Mouse (Mus musculus): ENCODE results near the gene Tnik. TPM values are rescaled to one million over a fixed set of nuclear protein-coding genes. Genes with fewer than 3 reads are reported as not detected.

The Tnik gene
- polyA plus RNA-seq, 1 experiment = 0.83 TPM

DNA sequence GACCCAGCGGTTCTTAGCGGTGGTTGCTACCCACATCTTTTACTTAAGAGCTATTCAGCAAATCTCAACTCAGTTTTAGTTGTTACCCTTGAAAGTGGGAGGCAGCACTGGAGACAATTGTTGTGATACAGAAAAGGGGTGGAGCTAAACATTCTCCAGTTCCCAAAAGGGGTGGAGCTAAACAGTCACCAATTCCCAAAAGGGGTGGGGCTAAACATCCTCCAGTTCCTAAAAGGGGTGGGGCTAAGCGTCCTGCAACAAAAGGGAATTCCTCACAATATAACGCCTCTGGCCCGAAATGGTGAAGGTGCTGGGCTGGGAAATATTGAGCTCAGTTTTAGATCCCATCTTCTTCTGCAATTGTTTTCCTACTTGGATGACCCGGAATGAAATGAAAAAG, 363.8 kb downstream of the Tnik start:
- Histone ChIP-seq H3K4me1 (ENCODE audit: control insufficient read depth, insufficient read depth, low read length) (no peaks in the 10 kb centered on the region), H3K27ac (ENCODE audit: insufficient read depth, low read depth, low read length) (no peak overlapping the region), H3K36me3 (ENCODE audit: control insufficient read depth, insufficient read depth, low read length) (no peaks in the 10 kb centered on the region), H3K27me3 (replicated peaks; ENCODE audit: control insufficient read depth, insufficient read depth, low read length) (no peaks in the 10 kb centered on the region), H3K4me3 (ENCODE audit: insufficient read depth, low read depth, low read length) (no peak overlapping the region)
- WGBS = 98% methylated on average over 6 of the region's 6 CpGs
- TF ChIP-seq POLR2A (IDR thresholded peaks at IDR 0.05; ENCODE audit: low read depth, low read length) (no peak), CTCF (conservative IDR thresholded peaks at IDR 0.05; ENCODE audit: insufficient read depth, insufficient read length, low read depth, low read length) (no peak)
- no peak for DNase-seq

DNA sequence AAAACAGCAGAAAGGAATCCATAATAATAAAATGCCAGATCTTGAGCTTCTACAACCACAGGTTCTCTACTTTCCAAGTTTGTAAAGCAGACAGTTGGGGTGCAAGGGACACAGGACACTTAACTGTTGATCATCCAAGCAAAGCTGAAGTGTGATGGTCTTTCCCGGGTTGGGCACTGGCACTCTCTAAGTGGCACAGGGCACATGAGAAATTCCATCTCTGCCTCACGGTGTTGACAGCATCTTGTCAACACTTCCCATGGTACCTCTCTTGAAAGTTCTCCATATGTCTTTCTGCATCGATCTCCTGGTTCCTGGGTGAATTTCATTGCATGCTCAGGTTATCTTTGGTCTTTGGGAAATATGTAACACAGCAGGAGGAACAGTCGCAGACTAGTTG, 373.8 kb downstream of the Tnik start:
- no peak for TF ChIP-seq POLR2A (IDR thresholded peaks at IDR 0.05; ENCODE audit: low read depth, low read length)
- TF ChIP-seq CTCF (conservative IDR thresholded peaks at IDR 0.05; ENCODE audit: insufficient read depth, insufficient read length, low read depth, low read length) = no peak
- H3K27me3 ChIP-seq (replicated peaks; ENCODE audit: control insufficient read depth, insufficient read depth, low read length) = no peaks in the 10 kb centered on the region
- no peaks in the 10 kb centered on the region for H3K36me3 ChIP-seq (ENCODE audit: control insufficient read depth, insufficient read depth, low read length)
- H3K4me3 ChIP-seq (ENCODE audit: insufficient read depth, low read depth, low read length) = no peak overlapping the region
- H3K4me1 ChIP-seq (ENCODE audit: control insufficient read depth, insufficient read depth, low read length) = no peaks in the 10 kb centered on the region
- no peak overlapping the region for H3K27ac ChIP-seq (ENCODE audit: insufficient read depth, low read depth, low read length)
- no peak for DNase-seq
- 89% methylated on average over 4 of the region's 4 CpGs for WGBS

DNA sequence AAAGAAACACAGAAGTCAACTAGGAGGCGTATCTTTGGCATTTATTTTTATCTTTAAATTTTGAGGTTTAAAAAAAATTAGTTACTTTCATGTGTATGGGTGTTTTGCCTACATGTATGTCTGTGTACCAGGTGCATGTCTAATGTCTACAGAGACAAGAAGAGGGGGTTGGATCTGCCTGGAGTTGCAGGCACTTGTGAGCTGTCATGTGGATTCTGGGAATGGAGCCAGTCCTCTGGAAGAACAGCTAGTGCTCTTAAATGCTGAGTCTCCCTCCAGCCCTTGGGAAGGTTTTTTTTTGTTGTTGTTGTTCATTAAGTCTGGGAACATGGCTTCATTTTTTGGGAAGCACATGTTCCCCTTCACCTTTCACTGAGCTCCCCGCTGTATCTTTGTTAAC, 375.9 kb downstream of the Tnik start:
- DNase-seq = peak; percentile 24
- no peak overlapping the region for H3K27ac ChIP-seq (ENCODE audit: insufficient read depth, low read depth, low read length)
- TF ChIP-seq POLR2A (IDR thresholded peaks at IDR 0.05; ENCODE audit: low read depth, low read length) (no peak), CTCF (conservative IDR thresholded peaks at IDR 0.05; ENCODE audit: insufficient read depth, insufficient read length, low read depth, low read length) (no peak)

DNA sequence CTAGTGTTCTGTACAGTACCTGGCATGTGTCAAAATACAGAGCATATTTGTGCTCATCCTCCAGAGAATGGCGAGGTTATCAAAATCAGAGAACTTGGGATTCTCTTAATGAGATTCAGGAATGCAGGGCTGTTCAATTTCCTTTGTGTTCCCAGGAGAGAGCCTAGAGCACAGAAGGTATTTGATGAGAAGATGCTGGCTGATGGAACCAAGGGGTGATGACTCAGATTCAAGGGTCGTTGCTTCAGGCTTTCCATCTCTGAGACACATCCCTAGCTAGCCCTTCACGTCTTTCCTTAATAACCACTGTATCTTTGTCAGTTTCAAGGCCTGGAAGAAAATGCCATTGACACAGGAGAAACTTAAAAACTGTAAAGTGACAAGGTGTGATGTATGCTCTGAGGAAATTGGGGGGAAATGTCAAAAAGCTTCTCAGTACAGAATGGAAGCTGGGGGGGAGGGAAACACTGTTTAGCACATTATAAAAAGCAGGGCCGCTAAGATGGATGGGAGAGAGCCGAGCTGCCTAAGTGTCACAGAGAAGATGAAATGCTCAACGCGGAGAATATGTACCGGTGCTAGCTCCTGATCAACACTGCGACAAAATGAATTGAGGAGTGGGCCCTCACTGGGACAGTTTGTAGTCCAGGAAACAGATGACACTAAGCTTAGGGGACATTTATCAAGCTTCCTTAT, 380.4 kb downstream of the Tnik start:
- no peak overlapping the region for H3K4me3 ChIP-seq (ENCODE audit: insufficient read depth, low read depth, low read length)
- WGBS = 61% methylated on average over 9 of the region's 9 CpGs

More for the DNA sequence above, 375.9 kb downstream of the Tnik start:
- Histone ChIP-seq H3K4me1 (ENCODE audit: control insufficient read depth, insufficient read depth, low read length) (no peaks in the 10 kb centered on the region), H3K36me3 (ENCODE audit: control insufficient read depth, insufficient read depth, low read length) (no peaks in the 10 kb centered on the region), H3K4me3 (ENCODE audit: insufficient read depth, low read depth, low read length) (no peak overlapping the region), H3K27me3 (replicated peaks; ENCODE audit: control insufficient read depth, insufficient read depth, low read length) (no peaks in the 10 kb centered on the region)
- 81% methylated on average over 2 of the region's 2 CpGs for WGBS

DNA sequence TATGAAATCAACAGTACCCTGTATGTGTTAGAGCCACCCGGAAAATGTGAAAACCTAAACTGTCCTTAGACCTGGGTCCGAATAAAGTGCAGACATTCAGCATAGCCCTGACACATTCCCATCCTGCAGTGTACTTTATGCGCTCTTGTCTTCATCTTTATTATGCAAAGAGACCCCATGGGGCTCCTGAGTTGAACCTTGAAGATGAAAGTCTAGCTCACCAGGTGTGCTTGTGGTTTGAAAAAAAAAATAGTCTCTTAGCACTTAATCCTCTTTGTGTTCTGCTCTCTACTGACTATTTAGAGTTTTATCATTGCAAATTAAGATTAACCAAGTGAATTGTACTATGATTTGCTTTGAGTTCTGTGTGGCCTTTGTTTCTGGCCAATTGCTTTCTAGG, 389.6 kb downstream of the Tnik start:
- no peak for DNase-seq
- Histone ChIP-seq H3K36me3 (ENCODE audit: control insufficient read depth, insufficient read depth, low read length) (no peaks in the 10 kb centered on the region), H3K4me3 (ENCODE audit: insufficient read depth, low read depth, low read length) (no peak overlapping the region), H3K4me1 (ENCODE audit: control insufficient read depth, insufficient read depth, low read length) (no peaks in the 10 kb centered on the region), H3K27me3 (replicated peaks; ENCODE audit: control insufficient read depth, insufficient read depth, low read length) (no peaks in the 10 kb centered on the region), H3K27ac (ENCODE audit: insufficient read depth, low read depth, low read length) (no peak overlapping the region)
- TF ChIP-seq CTCF (conservative IDR thresholded peaks at IDR 0.05; ENCODE audit: insufficient read depth, insufficient read length, low read depth, low read length) = no peak
- TF ChIP-seq POLR2A (IDR thresholded peaks at IDR 0.05; ENCODE audit: low read depth, low read length) = no peak
- WGBS = 87% methylated on average over 3 of the region's 3 CpGs

More for the DNA sequence above, 380.4 kb downstream of the Tnik start:
- Histone ChIP-seq H3K27me3 (replicated peaks; ENCODE audit: control insufficient read depth, insufficient read depth, low read length) (no peaks in the 10 kb centered on the region), H3K27ac (ENCODE audit: insufficient read depth, low read depth, low read length) (no peak overlapping the region), H3K4me1 (ENCODE audit: control insufficient read depth, insufficient read depth, low read length) (no peaks in the 10 kb centered on the region), H3K36me3 (ENCODE audit: control insufficient read depth, insufficient read depth, low read length) (no peaks in the 10 kb centered on the region)
- no peak for DNase-seq
- TF ChIP-seq CTCF (conservative IDR thresholded peaks at IDR 0.05; ENCODE audit: insufficient read depth, insufficient read length, low read depth, low read length) (no peak), POLR2A (IDR thresholded peaks at IDR 0.05; ENCODE audit: low read depth, low read length) (no peak)

DNA sequence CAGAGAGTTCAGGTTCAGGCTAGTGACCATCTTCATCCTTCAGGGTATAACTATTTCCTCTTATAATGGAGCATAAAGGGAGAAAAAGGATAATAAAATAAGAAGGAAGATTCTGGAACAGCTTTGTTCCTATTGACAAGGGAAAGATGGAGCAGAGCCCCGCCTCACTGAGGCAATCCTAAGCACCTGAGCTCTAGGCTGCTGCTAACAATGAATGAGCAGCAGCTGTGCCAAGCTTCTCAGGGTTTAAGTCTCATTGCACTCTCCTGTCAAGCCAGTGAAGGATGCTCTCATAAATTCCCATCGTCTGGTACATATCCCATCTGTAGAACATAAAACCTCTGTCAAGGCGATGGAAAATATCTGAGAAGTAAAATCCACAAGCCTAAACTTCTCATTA, 390.0 kb downstream of the Tnik start:
- DNase-seq = no peak
- H3K4me1 ChIP-seq (ENCODE audit: control insufficient read depth, insufficient read depth, low read length) = no peaks in the 10 kb centered on the region
- no peaks in the 10 kb centered on the region for H3K27me3 ChIP-seq (replicated peaks; ENCODE audit: control insufficient read depth, insufficient read depth, low read length)
- no peak overlapping the region for H3K4me3 ChIP-seq (ENCODE audit: insufficient read depth, low read depth, low read length)
- H3K36me3 ChIP-seq (ENCODE audit: control insufficient read depth, insufficient read depth, low read length) = no peaks in the 10 kb centered on the region
- 77% methylated on average over 3 of the region's 3 CpGs for WGBS
- no peak overlapping the region for H3K27ac ChIP-seq (ENCODE audit: insufficient read depth, low read depth, low read length)
- TF ChIP-seq POLR2A (IDR thresholded peaks at IDR 0.05; ENCODE audit: low read depth, low read length) = no peak

DNA sequence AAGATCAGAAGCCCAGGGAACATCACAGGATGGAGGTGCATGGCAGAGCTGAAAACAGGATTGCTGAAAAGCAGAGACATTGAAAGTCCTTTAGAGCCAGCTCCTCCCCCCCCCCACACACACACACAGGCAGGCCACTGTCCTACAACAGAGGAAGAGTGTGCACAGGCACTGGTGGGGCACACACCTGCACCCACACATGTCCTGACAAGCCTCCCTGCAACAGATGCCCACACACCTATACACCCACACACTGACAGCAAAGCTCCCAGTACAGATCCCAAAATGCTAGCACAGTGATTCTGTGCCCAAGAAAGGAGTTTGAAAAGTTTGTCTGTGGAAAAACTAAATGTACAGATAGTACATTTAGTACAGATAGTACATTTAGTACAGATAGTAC, 391.7 kb downstream of the Tnik start:
- H3K4me3 ChIP-seq (ENCODE audit: insufficient read depth, low read depth, low read length) = no peak overlapping the region
- H3K36me3 ChIP-seq (ENCODE audit: control insufficient read depth, insufficient read depth, low read length) = no peaks in the 10 kb centered on the region
- no peak for DNase-seq
- H3K27ac ChIP-seq (ENCODE audit: insufficient read depth, low read depth, low read length) = no peak overlapping the region
- TF ChIP-seq POLR2A (IDR thresholded peaks at IDR 0.05; ENCODE audit: low read depth, low read length) = no peak
- no peak for TF ChIP-seq CTCF (conservative IDR thresholded peaks at IDR 0.05; ENCODE audit: insufficient read depth, insufficient read length, low read depth, low read length)
- H3K4me1 ChIP-seq (ENCODE audit: control insufficient read depth, insufficient read depth, low read length) = no peaks in the 10 kb centered on the region
- no peaks in the 10 kb centered on the region for H3K27me3 ChIP-seq (replicated peaks; ENCODE audit: control insufficient read depth, insufficient read depth, low read length)

Data from kidney, adult 2 months (tissue).